Mouse (Mus musculus) bone marrow, adult 2 months (tissue): ENCODE measurements around the gene Erich4.

Source experiments
- CTCF ChIP-seq: fragments of 200-500 bp; IDR thresholded peaks from 2 replicates; pipeline ENCODE4 v1.5.1; 2011; ENCODE audit warnings: low read length, control low read depth; ENCODE audit not compliant: control insufficient read depth, insufficient read depth
- POLR2A ChIP-seq: fragments of 200-500 bp; IDR thresholded peaks from 2 replicates; pipeline ENCODE4 v1.6.1; 2011; ENCODE audit warnings: low read depth, mild to moderate bottlenecking, control low read depth, low read length, borderline replicate concordance; ENCODE audit not compliant: control insufficient read depth

DNA sequence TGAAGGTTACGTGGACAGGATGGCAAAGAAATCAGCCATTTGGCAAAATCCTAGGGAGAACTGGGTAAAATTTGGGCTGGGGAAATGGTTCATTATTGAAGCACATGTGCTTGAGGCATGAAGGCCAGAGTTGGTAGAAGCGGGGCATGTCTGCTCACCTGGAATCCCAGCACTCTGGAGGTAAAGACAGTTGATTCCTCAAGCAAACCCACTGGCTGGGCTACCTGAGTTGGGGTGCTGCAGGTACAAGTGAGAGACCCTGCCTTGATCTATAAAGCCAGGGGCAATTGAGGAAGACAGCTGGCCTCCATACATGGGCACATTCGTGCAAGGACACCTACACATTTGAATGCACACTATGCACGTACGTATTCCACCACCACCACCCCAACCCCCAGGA lies 4.4 kb upstream of the Erich4 start:
- TF ChIP-seq CTCF, result no peak
- no peak for TF ChIP-seq POLR2A
